Mouse (Mus musculus): ENCODE measurements around the gene Maf.

The Maf gene

DNA sequence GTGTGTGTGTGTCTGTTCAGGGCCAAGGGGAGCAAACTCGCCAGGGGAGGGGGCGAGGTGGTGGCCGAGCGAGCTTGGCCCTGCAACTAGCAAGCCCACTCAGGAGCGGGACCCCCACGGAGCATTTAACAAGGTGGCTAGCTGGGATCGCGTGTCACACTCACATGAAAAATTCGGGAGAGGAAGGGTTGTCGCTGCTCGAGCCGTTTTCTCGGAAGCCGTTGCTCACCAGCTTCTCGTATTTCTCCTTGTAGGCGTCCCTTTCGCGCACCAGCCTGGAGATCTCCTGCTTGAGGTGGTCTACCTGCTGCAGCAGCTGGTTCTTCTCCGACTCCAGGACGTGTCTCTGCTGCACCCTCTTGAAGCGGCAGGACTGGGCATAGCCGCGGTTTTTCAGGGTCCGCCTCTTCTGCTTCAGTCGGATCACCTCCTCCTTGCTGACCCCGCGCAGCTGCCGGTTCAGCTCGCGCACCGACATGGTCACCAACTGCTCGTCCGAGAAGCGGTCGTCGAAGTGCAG is 1.9 kb downstream of the Maf start:
- peak; percentile 72 for DNase-seq (ENCODE audit: low read depth, low spot score)

DNA sequence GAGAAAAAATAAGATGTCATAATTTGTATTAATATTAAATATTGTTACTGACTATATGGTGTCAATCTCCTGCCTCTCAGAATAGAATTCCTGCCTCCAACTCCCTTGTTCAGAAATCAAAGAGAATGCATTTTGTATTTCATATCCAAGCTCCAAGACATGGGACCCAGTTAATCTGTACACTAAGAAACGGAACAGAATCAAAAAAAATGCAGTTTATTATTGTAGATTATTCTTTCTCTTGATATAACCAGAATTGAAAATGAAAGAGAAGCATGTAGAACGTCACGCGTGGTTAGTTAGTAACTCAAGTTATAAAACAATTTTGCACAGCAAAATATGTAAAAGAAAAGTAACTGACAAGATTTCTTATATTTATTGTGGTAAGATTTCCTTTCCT is 4.5 kb downstream of the Maf start:
- no peak for DNase-seq (ENCODE audit: low read depth, low spot score)

DNA sequence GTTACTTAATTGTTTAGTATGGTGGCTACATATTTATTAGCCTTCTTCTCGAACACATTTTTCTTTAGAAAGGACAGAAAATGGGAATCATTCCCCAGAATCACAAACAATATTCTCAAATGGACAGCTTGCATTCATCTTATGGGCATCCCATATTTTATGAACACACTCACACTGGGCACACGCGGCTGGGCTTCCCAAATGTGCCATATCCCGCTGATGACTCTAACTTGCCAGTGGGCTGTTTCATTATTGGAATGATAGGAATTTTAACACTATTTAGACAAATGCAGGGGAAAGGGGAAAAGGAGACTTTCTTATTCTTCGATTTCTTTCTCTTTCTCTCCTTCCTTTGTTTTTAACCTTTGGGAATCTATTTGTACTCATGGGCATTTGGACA is 6.6 kb downstream of the Maf start:
- no peak for DNase-seq (ENCODE audit: low read depth, low spot score)

GRCm38 (mm10) chr8:115699151-115699550 is 8.4 kb downstream of the Maf start:
- DNase-seq (ENCODE audit: low read depth, low spot score): no peak

DNA sequence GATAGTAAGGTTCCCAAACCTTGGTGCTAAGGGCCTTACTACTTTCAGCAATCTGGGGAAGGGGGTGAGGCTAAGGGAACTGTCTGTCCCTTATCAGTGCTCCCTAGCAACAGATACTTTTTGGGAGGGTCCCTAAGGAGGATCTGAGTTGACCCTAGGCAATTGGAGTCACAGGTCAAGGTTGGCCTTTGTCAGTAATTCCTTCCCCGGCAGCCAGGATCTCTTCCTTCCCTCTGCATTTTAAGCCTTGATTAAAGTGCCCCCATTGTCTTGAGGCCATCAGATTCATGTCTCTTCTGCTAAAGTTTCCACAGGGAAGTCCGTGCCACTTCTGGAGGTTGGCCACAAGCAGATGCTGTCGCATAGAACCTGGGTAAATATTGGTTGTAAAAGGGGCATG is 10.2 kb downstream of the Maf start:
- no peak for DNase-seq (ENCODE audit: low read depth, low spot score)

GRCm38 (mm10) chr8:115696661-115697060 is 10.9 kb downstream of the Maf start:
- no peak for DNase-seq (ENCODE audit: low read depth, low spot score)

DNA sequence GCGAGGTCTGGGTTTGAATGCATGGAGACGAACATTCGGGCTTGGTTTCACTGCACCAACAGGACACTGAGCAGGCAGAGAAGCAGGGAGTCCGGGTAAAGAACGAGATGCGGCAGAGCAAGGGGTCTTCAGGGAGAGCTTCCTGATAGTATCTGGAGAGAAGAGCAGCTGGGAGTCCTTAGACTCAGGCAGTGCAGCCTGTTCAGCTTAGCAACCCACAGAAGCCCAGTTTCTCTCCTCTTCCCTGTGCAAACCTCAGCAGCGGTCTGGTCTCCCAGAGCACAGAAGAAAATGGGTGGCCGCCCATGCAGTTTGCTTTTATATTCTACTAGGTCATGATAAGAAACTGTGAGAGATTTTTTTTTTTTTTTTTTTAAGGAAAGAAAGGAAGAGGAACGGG is 20.2 kb downstream of the Maf start:
- DNase-seq (ENCODE audit: low read depth, low spot score): no peak

GRCm38 (mm10) chr8:115683309-115683708 is 24.3 kb downstream of the Maf start:
- DNase-seq (ENCODE audit: low read depth, low spot score): no peak

DNA sequence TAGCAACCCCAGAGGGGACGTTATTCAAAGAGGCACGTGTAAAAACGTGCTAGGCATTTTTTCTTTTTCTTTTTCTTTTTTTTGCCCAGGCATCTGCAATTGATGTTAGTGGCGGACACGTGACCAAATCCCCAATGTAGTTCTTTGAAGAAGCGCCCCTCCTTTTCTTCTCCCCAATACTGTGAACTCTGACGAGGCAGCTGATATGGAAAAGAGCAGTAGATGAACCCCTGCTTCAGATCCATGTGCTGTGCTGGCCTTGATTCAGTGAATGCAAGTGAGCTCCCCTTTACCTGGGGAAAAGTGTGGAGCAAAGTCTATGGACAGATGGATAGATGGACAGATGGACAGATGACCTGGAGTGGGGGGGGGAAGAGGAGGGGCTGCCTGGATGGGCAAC is 28.1 kb downstream of the Maf start:
- no peak for DNase-seq (ENCODE audit: low read depth, low spot score)

GRCm38 (mm10) chr8:115664866-115665265 is 42.7 kb downstream of the Maf start:
- DNase-seq (ENCODE audit: low read depth, low spot score): no peak

DNA sequence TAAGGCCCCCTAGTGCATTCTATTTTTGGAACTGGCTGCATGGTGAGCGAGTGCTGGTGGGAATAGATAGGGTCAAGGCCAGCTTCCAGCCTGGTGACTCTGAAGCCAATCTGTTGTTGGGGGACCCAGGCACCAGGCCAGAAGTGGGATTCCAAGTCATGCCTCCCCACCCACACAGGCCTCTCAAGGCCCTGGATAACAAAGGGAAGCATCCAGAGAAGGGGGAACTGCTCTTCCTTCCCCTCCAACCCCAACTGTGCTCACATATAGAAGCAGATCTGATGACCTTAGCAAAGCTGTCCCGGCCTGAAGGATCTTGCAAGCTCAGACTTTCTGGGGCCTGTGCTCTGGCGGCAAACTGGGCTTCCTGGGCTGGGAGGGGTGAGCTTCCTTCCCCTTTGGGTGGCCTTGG is 57.5 kb downstream of the Maf start:
- DNase-seq (ENCODE audit: low read depth, low spot score): no peak

GRCm38 (mm10) chr8:115645139-115645538 is 62.5 kb downstream of the Maf start:
- no peak for DNase-seq (ENCODE audit: low read depth, low spot score)

- DNase-seq (ENCODE audit: low read depth, low spot score): no peak
Measured at GRCm38 (mm10) chr8:115641936-115642335, 65.7 kb downstream of the Maf start.

DNA sequence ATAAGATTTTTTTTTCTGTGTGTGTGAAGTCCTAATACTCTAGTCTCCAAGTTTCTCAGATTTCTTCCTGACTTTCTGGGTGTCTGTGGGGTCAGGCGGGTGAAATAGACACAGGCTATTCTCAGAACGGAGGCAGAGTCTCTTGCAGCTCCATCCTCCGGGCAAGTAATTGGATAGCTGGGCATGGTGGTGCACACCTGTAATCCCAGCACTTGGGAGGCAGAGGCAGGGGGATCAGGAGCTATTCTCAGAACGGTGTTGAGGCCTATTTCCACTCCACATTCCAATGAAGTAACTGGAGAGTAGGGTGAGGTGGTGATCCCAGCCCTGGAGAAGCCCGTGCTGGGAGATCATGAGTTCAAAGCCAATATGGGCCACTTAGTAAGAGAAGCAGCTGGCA is 67.6 kb downstream of the Maf start:
- DNase-seq (ENCODE audit: low read depth, low spot score): no peak

- no peak for DNase-seq (ENCODE audit: low read depth, low spot score)
Measured at GRCm38 (mm10) chr8:115636751-115637150, 70.8 kb downstream of the Maf start.

Data from 3T3-L1 (cell line).